Mouse (Mus musculus) spleen, adult 2 months (tissue): Measurements from ENCODE around the gene Cisd3.

Source experiments
- CTCF ChIP-seq: fragments of 200-500 bp; IDR thresholded peaks from 2 replicates; pipeline ENCODE4 v1.5.1; 2011; ENCODE audit warnings: mild to moderate bottlenecking, inconsistent platforms; ENCODE audit not compliant: insufficient read depth, insufficient read length, insufficient replicate concordance; ENCODE audit errors: extremely low read depth
- POLR2A ChIP-seq: fragments of 200-500 bp; IDR thresholded peaks from 2 replicates; pipeline ENCODE4 v1.6.1; 2011; ENCODE audit warnings: low read depth, low read length, inconsistent platforms

- TF ChIP-seq CTCF (no peak), POLR2A (no peak)
Observed at GRCm38 (mm10) chr11:97702393-97702745, 16.7 kb downstream of the Cisd3 start.
